Mouse (Mus musculus) bone marrow macrophage, adult 2 months (primary cell): ENCODE results near the gene Fndc10. TPM values are rescaled to one million over a fixed set of nuclear protein-coding genes. Genes with fewer than 3 reads are reported as not detected.
"Not testable (repeated sequence)": the region's sequence is repeated elsewhere in the genome, so short reads cannot be mapped to it uniquely, and the experiment has no call there.

Experiments used
- H3K27ac ChIP-seq: 2 replicates; pipeline ENCODE4 v1.5.1; 2012; ENCODE audit warnings: low read depth, low read length; ENCODE audit not compliant: insufficient read depth
- H3K4me1 ChIP-seq: 2 replicates; pipeline ENCODE4 v1.6.1; 2012; ENCODE audit warnings: low read length; ENCODE audit not compliant: control insufficient read depth, insufficient read depth
- H3K4me3 ChIP-seq: 2 replicates; pipeline ENCODE4 v1.5.1; 2012; ENCODE audit warnings: mild to moderate bottlenecking, low read length, moderate library complexity; ENCODE audit not compliant: insufficient read depth
- CTCF ChIP-seq: IDR thresholded peaks from 2 replicates; pipeline ENCODE4 v1.5.1; 2012; ENCODE audit warnings: low read depth, mild to moderate bottlenecking, low read length, moderate library complexity
- POLR2A ChIP-seq: IDR thresholded peaks from 2 replicates; pipeline ENCODE4 v1.6.1; 2012; ENCODE audit warnings: mild to moderate bottlenecking, low read depth, low read length, borderline replicate concordance
- polyA plus RNA-seq: library from polyadenylated mRNA; stranded (reverse); fragments of >200 nt; gene quantifications from 2 replicates; pipeline ENCODE4 v1.2.4, GENCODE M21; 2012; ENCODE audit not compliant: missing spikeins, insufficient read depth, insufficient read length

The Fndc10 gene
- polyA plus RNA-seq, 1 experiment: 1.0 TPM

DNA sequence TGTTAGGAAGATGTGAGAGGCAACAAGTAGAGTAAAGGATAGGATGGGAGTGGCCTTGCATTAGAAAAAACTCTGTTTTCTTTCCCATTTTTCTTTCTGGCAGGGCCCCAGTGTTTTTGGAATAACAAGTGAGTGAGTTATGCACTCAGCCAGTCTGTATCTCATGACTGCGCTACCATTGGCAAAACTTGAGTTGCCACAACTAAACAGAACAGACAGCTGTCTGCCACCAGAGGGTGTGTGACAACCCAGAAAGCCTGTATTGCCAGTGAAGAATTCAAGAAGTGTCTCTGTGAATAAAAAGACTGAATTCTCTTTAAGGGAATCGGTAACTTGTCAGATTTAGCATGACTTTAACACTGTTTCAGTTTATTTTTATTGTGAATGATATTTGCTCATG, 18.2 kb upstream of the Fndc10 start:
- Histone ChIP-seq H3K4me1 (no peaks in the 10 kb centered on the region), H3K27ac (no peak overlapping the region), H3K4me3 (no peak overlapping the region)
- no peak for TF ChIP-seq POLR2A
- TF ChIP-seq CTCF: no peak

DNA sequence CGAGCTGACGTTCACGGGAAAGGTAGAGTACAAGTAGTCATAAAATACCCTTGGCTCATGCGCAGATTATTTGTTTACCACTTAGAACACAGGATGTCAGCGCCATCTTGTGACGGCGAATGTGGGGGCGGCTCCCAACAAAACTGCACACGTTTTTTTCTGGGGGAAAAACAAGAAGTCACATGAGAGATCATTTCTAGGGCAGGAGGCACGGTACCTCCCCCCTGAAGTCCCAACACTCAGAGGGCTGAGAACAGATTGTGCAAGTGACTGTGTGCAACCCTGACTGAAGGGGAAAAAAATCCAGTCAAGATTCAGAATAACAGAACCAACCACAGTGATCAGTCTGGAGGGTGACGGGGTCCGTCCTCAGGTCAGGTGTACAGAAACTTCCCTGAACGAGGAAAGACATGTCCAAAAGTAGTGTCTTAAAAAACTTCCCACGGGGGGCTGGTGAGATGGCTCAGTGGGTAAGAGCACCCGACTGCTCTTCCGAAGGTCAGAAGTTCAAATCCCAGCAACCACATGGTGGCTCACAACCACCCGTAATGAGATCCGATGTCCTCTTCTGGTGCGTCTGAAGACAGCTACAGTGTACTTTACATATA, 10.4 kb upstream of the Fndc10 start:
- not testable (repeated sequence) for H3K4me1 ChIP-seq, H3K27ac ChIP-seq, H3K4me3 ChIP-seq

DNA sequence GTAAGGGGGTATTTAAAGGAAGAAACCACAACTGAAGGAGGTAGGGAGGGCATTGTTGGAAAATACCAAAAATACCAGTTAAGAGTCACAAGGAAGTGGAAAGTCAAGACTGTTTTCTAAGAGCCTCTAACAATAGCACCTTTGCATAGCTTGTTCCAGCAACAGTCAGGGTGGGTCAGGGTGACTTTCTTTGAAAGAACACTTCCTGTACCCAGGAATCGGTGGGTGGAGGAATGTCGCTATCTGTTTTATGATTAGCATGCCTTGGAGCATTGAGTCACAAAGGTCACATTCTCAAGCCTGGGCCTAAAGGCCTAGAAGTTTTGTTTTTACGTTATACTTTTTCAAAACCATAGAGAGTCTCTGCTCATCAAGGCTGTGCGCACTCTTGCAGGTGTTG, 6.4 kb upstream of the Fndc10 start:
- H3K4me1 ChIP-seq, H3K4me3 ChIP-seq, H3K27ac ChIP-seq: not testable (repeated sequence)

GRCm38 (mm10) chr4:155690571-155691375, 3.4 kb upstream of the Fndc10 start:
- Histone ChIP-seq H3K4me3 (no peak overlapping the region), H3K27ac (no peak overlapping the region), H3K4me1 (peaks cover 3% of the 10 kb centered on the region)
- TF ChIP-seq CTCF: no peak
- TF ChIP-seq POLR2A: no peak

GRCm38 (mm10) chr4:155692421-155692820, 1.7 kb upstream of the Fndc10 start:
- Histone ChIP-seq H3K27ac (no peak overlapping the region), H3K4me1 (peaks cover 15% of the 10 kb centered on the region), H3K4me3 (no peak overlapping the region)
- TF ChIP-seq POLR2A: no peak
- TF ChIP-seq CTCF: no peak

DNA sequence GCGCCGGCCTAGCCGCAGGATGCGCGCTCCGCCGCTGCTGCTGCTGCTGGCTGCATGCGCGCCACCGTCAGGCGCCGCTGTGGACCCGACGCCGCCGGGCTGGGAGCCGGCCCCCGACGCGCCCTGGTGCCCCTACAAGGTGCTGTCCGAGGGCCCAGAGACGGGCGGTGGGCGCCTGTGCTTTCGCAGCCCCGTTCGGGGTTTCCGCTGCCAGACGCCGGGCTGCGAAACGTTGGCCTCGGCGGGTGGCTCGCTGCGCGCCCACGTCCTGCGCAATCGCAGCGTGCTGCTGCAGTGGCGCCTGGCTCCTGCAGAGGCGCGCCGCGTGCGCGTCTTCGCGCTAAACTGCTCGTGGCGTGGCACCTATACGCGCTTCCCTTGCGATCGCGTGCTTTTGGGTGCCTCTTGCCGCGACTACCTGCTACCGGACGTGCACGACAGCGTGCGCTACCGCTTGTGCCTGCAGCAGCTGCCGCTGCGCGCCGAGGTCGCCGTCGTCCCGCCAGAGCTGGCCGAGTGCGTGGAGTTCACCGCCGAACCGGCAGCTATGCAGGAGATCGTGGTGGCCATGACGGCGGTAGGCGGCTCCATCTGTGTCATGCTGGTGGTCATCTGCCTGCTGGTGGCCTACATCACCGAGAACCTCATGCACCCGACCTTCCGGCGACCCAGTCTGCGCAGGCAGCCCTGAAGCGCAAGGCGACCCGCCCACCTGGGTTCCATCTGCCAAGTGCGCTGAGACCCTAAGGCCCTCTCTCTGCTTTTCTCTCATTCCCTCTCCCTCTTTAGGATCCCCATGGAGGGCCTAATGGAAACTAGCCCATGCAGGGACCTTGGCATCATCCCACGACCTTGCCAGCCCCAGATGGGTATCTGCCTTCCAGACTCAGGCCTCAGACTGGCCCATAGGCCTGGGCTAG, 600 bp downstream of the Fndc10 start:
- TF ChIP-seq POLR2A: no peak
- no peak for TF ChIP-seq CTCF
- Histone ChIP-seq H3K4me1 (peaks cover 30% of the 10 kb centered on the region), H3K27ac (peak overlapping the region; percentile 15), H3K4me3 (peak overlapping the region; percentile 73)

- peak overlapping the region; percentile 73 for H3K4me3 ChIP-seq
- TF ChIP-seq CTCF: no peak
- no peak for TF ChIP-seq POLR2A
- no peak overlapping the region for H3K27ac ChIP-seq
Observed at GRCm38 (mm10) chr4:155695531-155696062, 1.5 kb downstream of the Fndc10 start.

DNA sequence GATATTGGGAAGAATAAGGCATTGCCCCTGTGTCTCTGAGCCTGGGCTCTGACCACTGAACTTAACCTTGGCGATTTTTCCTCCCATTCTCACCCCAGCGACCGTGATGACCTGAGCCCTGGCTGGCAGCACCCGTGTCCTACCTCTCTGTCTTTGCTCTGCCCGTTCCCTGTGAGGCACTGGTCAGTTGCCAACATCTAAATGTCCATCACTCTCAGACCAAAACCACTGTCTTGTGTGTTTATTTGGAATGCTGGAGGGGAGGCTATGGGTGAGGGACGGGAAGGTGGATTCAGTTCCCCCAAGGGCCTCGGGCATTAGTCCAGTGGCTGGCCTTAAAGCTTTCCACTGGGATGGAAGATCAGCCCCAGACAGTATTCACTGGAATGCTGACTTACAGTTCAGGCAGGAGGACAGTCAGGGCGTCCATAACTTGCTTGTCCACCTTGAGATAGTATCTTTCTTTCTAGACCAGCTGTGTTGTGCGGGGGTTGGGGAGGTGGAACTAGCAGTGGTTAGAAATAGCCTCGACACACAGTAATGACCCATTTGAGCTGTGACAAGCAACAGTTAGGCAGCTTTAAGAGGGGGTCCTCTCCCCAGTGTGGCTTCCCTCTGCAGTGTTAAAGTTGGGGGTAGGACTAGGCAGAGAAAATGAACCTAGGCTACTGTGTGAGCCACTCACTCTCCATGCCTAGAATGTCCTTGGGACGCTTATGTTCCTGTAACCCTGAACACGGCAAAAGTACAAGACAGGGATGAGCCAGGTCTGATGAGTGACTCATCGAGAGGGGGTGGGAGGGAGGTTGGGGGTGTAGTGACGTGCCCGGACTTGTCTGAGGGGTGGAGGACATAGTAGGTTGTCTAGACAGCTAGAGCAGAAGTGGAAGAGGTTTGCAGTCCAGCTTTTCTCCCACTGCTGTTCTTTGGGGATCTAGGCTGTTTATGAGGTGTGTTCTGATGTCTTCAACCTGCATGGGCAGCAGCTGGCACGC, 2.4 kb downstream of the Fndc10 start:
- H3K4me3 ChIP-seq: peak overlapping the region; percentile 73
- H3K4me1 ChIP-seq: peaks cover 30% of the 10 kb centered on the region
- peak overlapping the region; percentile 68 for H3K27ac ChIP-seq
- TF ChIP-seq POLR2A: no peak

More at GRCm38 (mm10) chr4:155695531-155696062, 1.5 kb downstream of the Fndc10 start:
- peaks cover 30% of the 10 kb centered on the region for H3K4me1 ChIP-seq

DNA sequence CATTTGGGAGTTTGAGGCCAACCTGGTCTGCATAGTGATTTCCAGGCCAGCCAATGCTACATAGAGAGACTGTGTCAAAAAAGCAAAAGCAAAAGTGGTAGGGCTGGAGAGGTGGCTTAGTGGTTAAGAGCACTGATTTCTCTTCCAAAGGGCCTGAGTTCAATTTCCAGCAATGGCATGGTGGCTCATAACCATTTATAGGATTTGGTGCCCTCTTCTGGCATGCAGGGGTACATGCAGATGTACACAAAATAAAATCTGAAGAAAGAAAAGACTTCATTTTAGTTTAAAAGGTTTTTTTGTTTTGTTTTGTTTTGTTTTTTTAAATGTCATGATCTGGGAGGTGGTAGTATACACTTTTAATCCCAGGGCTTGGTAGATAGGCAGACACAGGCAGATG, 6.3 kb downstream of the Fndc10 start:
- no peak overlapping the region for H3K4me3 ChIP-seq
- H3K27ac ChIP-seq: no peak overlapping the region
- TF ChIP-seq POLR2A: no peak
- TF ChIP-seq CTCF: no peak
- H3K4me1 ChIP-seq: peaks cover 34% of the 10 kb centered on the region
